Mouse (Mus musculus) ES-E14 (cell line): ENCODE data around the gene Fars2. TPM values are rescaled to one million over a fixed set of nuclear protein-coding genes. Genes with fewer than 3 reads are reported as not detected.

Source experiments
- DNase-seq: peaks from one replicate; pipeline ENCODE4 v3.0.0-alpha.2; 2013; ENCODE audit warnings: low read depth, low spot score
- H3K27ac ChIP-seq: 2 replicates; pipeline ENCODE4 v1.5.1; 2012; ENCODE audit warnings: low read depth, mild to moderate bottlenecking, low read length, moderate library complexity, mixed read lengths; ENCODE audit not compliant: poor library complexity, insufficient read depth, severe bottlenecking
- H3K36me3 ChIP-seq: 2 replicates; pipeline ENCODE4 v1.6.1; 2012; ENCODE audit warnings: mild to moderate bottlenecking, low read length, moderate library complexity, mixed read lengths; ENCODE audit not compliant: control insufficient read depth, poor library complexity, insufficient read depth, severe bottlenecking
- H3K4me1 ChIP-seq, 2 experiments: fragments of 150-350 bp in 1 of 2; sonication (generic) in 1 of 2; 2 replicates each; pipeline ENCODE4 v1.6.1; 2012; ENCODE audit warnings: low read length in 2 of 2, mild to moderate bottlenecking in 1 of 2, mixed read lengths in 1 of 2; ENCODE audit not compliant: control insufficient read depth in 2 of 2, insufficient read depth in 2 of 2, poor library complexity in 1 of 2
- H3K4me3 ChIP-seq, 2 experiments: fragments of 150-350 bp in 1 of 2; sonication (generic) in 1 of 2; 2 replicates each; pipeline ENCODE4 v1.5.1; 2012; ENCODE audit warnings: low read length in 2 of 2, low read depth in 1 of 2, mild to moderate bottlenecking in 1 of 2, mixed read lengths in 1 of 2; ENCODE audit not compliant: insufficient read depth in 1 of 2, poor library complexity in 1 of 2, severe bottlenecking in 1 of 2
- H3K9ac ChIP-seq: 2 replicates; pipeline ENCODE4 v1.6.1; 2012; ENCODE audit warnings: low read depth, mild to moderate bottlenecking, low read length, mixed read lengths; ENCODE audit not compliant: poor library complexity, insufficient read depth, severe bottlenecking
- H3K9me3 ChIP-seq: fragments of 150-350 bp; sonication (generic); 2 replicates; pipeline ENCODE4 v1.6.1; 2012; ENCODE audit warnings: low read depth, mild to moderate bottlenecking, low read length; ENCODE audit not compliant: control insufficient read depth, insufficient read depth
- CHD2 ChIP-seq: IDR thresholded peaks from 2 replicates; pipeline ENCODE4 v1.6.1; 2014; ENCODE audit warnings: mild to moderate bottlenecking, low read depth, low read length, inconsistent platforms
- HCFC1 ChIP-seq: IDR thresholded peaks from 2 replicates; pipeline ENCODE4 v1.6.1; 2012; ENCODE audit warnings: low read length, inconsistent platforms, borderline replicate concordance; ENCODE audit not compliant: insufficient read depth
- MAFK ChIP-seq: IDR thresholded peaks from 2 replicates; pipeline ENCODE4 v1.6.1; 2014; ENCODE audit warnings: mild to moderate bottlenecking, low read depth, low read length, inconsistent platforms; ENCODE audit not compliant: insufficient read depth
- ZC3H11A ChIP-seq: IDR thresholded peaks from 2 replicates; pipeline ENCODE4 v1.6.1; 2012; ENCODE audit warnings: low read depth, mild to moderate bottlenecking, inconsistent platforms, low read length, borderline replicate concordance
- ZNF384 ChIP-seq: IDR thresholded peaks from 2 replicates; pipeline ENCODE4 v1.6.1; 2012; ENCODE audit warnings: low read depth, low read length, inconsistent platforms
- in situ Hi-C, 2 experiments: fragments of 600-800 bp; cut with MboI; formaldehyde crosslinking; loops; one replicate each; pipeline ENCODE4 v1.15.1; 2025; ENCODE audit warnings: low sequenced_read_pairs in 2 of 2, inconsistent platforms in 1 of 2; ENCODE audit not compliant: unreplicated experiment in 2 of 2
- total RNA-seq: library from RNA; depleted of rRNA; stranded (reverse); fragments of 300-350 nt; gene quantifications from 2 replicates; pipeline ENCODE4 v1.2.3, GENCODE M21; 2012

The Fars2 gene
- total RNA-seq, 1 experiment, result 22.0 TPM

- H3K4me3 ChIP-seq, result peak overlapping the region in 1 of 2 experiments; percentile 10; a peak in 2 of 4 replicates
- H3K4me1 ChIP-seq, result peaks cover 0 to 5% of the 10 kb centered on the region in 2 experiments; a peak in 1 of 4 replicates
- in situ Hi-C loops, result no loop called here
- H3K27ac ChIP-seq, result no peak overlapping the region
- no peak overlapping the region for H3K9ac ChIP-seq
- H3K36me3 ChIP-seq, result no peaks in the 10 kb centered on the region
- TF ChIP-seq CHD2 (no peak), ZC3H11A (no peak)
- DNase-seq, result no peak
- no peaks in the 10 kb centered on the region for H3K9me3 ChIP-seq
Measured at GRCm38 (mm10) chr13:36731016-36731930, 614.1 kb downstream of the Fars2 start.

GRCm38 (mm10) chr13:36731931-36732461, 614.8 kb downstream of the Fars2 start:
- no peaks in the 10 kb centered on the region for H3K9me3 ChIP-seq
- H3K36me3 ChIP-seq, result no peaks in the 10 kb centered on the region
- no peak overlapping the region for H3K9ac ChIP-seq
- in situ Hi-C loops, result no loop called here
- no peak for DNase-seq
- TF ChIP-seq ZC3H11A (no peak), ZNF384 (no peak), CHD2 (no peak), MAFK (no peak), HCFC1 (no peak)
- H3K4me3 ChIP-seq, result peak overlapping the region in 1 of 2 experiments; percentile 10; a peak in 1 of 4 replicates
- peaks cover 0 to 1% of the 10 kb centered on the region in 2 experiments; a peak in 1 of 4 replicates for H3K4me1 ChIP-seq
- H3K27ac ChIP-seq, result no peak overlapping the region

- Histone ChIP-seq H3K4me3 (no peak overlapping the region), H3K9me3 (no peaks in the 10 kb centered on the region), H3K9ac (no peak overlapping the region), H3K27ac (no peak overlapping the region), H3K36me3 (no peaks in the 10 kb centered on the region), H3K4me1 (peaks cover 0 to 1% of the 10 kb centered on the region in 2 experiments; a peak in 1 of 4 replicates)
- in situ Hi-C loops, result no loop called here
- DNase-seq, result no peak
- TF ChIP-seq ZC3H11A (no peak), HCFC1 (no peak), MAFK (no peak), CHD2 (no peak), ZNF384 (no peak)
Measured at GRCm38 (mm10) chr13:36732891-36733490, 615.8 kb downstream of the Fars2 start.

GRCm38 (mm10) chr13:36733566-36733965, 616.4 kb downstream of the Fars2 start:
- no peak for DNase-seq
- Histone ChIP-seq H3K27ac (no peak overlapping the region), H3K4me3 (no peak overlapping the region), H3K9ac (no peak overlapping the region), H3K36me3 (no peaks in the 10 kb centered on the region), H3K9me3 (no peaks in the 10 kb centered on the region), H3K4me1 (peaks cover 0 to 1% of the 10 kb centered on the region in 2 experiments; a peak in 1 of 4 replicates)
- TF ChIP-seq HCFC1 (no peak), ZC3H11A (no peak), CHD2 (no peak), MAFK (no peak), ZNF384 (no peak)
- in situ Hi-C loops, result no loop called here
